In genomic region chr2:72098366-72098765, GRCm38 (mm10) we compare ENCODE assay signal across 21 mouse cellular contexts.
DNase-seq lines count a peak whose midpoint lies in the region.
"Had no signal": no experiment of that assay in that cellular context is flagged by ENCODE, and none has a peak within 500 bp of the region (broad histone marks: within the 10 kb centered on the region; RNA-seq: fewer than 3 reads in every experiment).

No protein-coding gene starts in this region.

- DNase-seq in heart, adult 11 months = peak; percentile 58
- DNase-seq in heart, adult 18-20 months = no peak
- peak; percentile 16 for DNase-seq in ES-CJ7 (ENCODE audit: low read depth, low spot score)
- DNase-seq in R1 (ENCODE audit: low read depth, low spot score) = peak; percentile 61
- peak; percentile 35 for DNase-seq in brain, adult 2 months (ENCODE audit: low read depth, low spot score)
- no peak for DNase-seq in adrenal gland, postnatal 4 days (ENCODE audit: low spot score in 2 of 2)
- no peak for DNase-seq in cerebellum, adult 18-20 months
- DNase-seq in layer of hippocampus, adult 9-10 months (ENCODE audit: low spot score) = no peak
- DNase-seq: adrenal gland, adult 2 months; adrenal gland, adult 8-10 months; adrenal gland, postnatal 10 days; adrenal gland, postnatal 14 days; adrenal gland, postnatal 25 days; adrenal gland, postnatal 36 days; B cell, adult 2 months; cerebellum, adult 11 months; cerebellum, adult 11-12 months; cerebellum, adult 2 months; cerebellum, adult 8-10 months; cerebellum, adult 9-10 months; cerebellum, adult 9-11 months had no signal

Comparison
In these comparisons a context has a peak if more than half of its experiments do, and no peak if none do; other contexts are left out.
1. DNase-seq: peak in heart, adult 11 months (single experiment), ES-CJ7 (single experiment), R1 (single experiment) and brain, adult 2 months (single experiment); none in heart, adult 18-20 months (0 of 2), adrenal gland, postnatal 4 days (0 of 2), cerebellum, adult 18-20 months (0 of 2) and layer of hippocampus, adult 9-10 months (single experiment).